Mouse (Mus musculus) liver, embryonic 18 days (tissue): ENCODE results near the gene Ing2. TPM values are rescaled to one million over a fixed set of nuclear protein-coding genes. Genes with fewer than 3 reads are reported as not detected.

ENCODE experiments used
- polyA plus RNA-seq: library from polyadenylated mRNA; depleted of rRNA; stranded (reverse); fragments of >200 nt; gene quantifications from 2 replicates; pipeline ENCODE4 v1.2.3, GENCODE M21; 2012; rRNA removed

Gene Ing2
- polyA plus RNA-seq: 13.2 and 15.1 TPM in 2 replicates

DNA sequence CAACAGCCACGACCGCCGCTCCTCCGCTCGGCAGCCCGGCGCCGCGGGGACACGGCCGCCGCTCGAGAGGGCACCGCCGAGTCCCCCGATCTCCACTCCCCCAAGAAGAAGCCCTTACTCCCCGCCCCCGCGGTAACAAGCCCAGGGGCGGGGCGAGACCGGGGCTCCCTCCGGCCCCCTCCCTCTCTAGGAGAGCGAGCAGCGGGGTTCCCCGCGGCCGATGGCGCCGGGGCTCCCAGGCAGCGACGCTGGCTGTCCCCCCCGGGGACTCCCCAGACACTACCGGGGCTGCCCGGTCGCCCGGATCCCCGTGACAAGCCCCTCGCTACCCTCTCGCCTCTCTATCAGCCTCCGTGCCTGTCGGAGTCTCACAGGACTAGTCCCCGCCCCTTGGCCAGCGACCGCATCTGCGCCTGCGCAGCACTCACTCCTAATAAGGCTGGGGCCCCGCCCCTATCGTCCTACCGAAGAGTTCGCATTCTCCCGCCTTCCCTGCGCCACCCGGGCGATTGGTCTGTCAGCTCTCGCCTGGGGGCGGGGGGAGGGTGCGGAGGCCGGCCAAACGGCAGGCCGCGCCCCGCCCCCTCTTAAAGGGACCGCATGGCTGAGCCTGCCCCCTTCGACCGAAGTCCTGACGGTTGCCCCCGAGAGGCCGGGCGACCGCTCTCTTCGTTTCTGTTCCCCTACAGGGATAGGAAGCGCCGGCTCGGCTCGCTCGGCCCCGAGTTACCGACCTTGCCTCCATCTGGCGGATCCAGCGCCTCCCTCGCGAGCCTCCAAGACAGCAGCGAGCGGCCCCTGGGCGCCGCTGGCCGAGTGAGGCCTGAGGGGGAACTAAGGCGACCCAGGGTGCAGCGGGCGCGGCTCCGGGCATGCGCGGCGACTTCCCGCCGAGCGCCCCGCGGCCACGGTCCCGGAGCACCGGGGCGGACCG, at the start of gene Ing2:
TSS of gene Ing2 (minus strand) at position 780 of the 934 bp plus-strand sequence.

DNA sequence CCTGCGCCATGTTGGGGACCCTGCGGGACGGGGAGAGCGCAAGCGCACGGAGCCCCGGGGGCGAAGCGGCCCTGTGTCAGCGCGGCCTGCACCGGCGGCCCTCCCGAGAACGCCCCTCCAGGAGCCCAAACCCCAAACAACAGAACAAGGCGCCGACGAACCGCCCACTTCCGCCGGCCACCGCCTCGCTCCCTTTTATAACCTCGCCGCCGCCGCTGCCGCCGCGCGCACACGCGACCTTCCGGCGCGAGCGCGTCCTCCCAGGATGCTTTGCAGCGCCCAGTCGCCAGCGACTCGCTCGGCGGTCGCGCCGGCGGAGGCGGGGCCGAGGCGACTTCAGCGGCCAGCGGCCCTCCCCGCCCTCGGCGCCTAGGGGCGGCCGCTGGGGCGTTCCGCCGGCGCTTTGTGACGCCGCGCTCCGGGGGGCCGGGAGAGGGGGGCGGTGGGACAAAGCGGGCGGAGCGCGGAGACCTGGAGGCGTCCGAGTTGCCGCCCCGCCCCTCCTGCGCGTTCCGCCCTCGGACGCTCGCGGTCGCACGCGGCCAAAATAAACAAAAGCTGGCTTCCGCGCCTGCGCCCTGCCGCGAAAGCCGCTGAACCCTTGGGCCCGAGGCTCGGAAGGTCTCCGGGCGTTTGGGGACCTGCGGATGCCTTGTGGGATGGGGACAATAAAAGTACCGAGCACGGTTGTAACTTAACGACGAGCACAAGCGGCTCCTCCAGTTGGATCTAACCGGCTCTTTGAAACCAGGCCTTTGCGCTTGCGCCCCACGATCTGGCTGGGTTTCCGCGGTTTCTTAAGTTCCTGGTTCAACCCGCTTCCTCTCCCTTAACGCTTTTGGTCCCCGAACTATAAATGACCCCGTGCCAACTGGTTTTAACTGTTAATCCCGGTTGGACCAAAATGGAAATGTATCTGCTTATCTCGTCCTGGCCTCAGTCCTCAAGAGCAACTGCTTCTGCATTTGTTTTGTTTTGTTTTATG, 38.7 kb upstream of the Ing2 start, which contains the start of gene Cdkn2aip:
TSS of gene Cdkn2aip (minus strand) at position 172 of the 985 bp plus-strand sequence.

Other genes with a start within 250 kb of the Ing2 start
- 0.22 and 0.30 TPM in 2 replicates for gene Stox2, start 229.2 kb downstream of the Ing2 start, polyA plus RNA-seq
- 11.3 and 12.4 TPM in 2 replicates for gene Trappc11, start 142.1 kb downstream of the Ing2 start, polyA plus RNA-seq
- gene Rwdd4a, start 141.9 kb downstream of the Ing2 start, polyA plus RNA-seq: 10.9 and 11.6 TPM in 2 replicates
- 5.7 and 6.0 TPM in 2 replicates for gene Cdkn2aip, start 38.4 kb upstream of the Ing2 start, polyA plus RNA-seq
- not detected in 2 replicates for gene Cldn24, start 146.6 kb upstream of the Ing2 start, polyA plus RNA-seq
- gene Cldn22, start 148.9 kb upstream of the Ing2 start, polyA plus RNA-seq: not detected in 2 replicates